Mouse (Mus musculus): ENCODE measurements around the gene Trpm5. TPM values are rescaled to one million over a fixed set of nuclear protein-coding genes. Genes with fewer than 3 reads are reported as not detected.

Trpm5 gene
- polyA plus RNA-seq, 1 experiment from 2014 or later: 2.9 TPM

GRCm38 (mm10) chr7:143072605-143073004 is 21.8 kb downstream of the Trpm5 start:
- Histone ChIP-seq H3K36me3 (ENCODE audit: control insufficient read depth, insufficient read depth, low read length) (peaks cover 2% of the 10 kb centered on the region; the same call in 1 of the 2 replicates), H3K4me3 (ENCODE audit: low read depth, low read length) (no peak overlapping the region), H3K27me3 (ENCODE audit: control insufficient read depth, insufficient read depth, low read length) (no peaks in the 10 kb centered on the region), H3K9me3 (ENCODE audit: control insufficient read depth, low read length) (no peaks in the 10 kb centered on the region), H3K4me1 (ENCODE audit: control insufficient read depth, insufficient read depth, low read length) (peaks cover 17% of the 10 kb centered on the region), H3K4me2 (ENCODE audit: low read depth, severe bottlenecking) (no peak overlapping the region), H3K9ac (ENCODE audit: low read length) (no peak overlapping the region), H3K27ac (replicated peaks; ENCODE audit: low read depth, low read length) (no peak overlapping the region)
- DNase-seq (ENCODE audit: low spot score): no peak
- no peak for ATAC-seq (ENCODE audit: insufficient number of reproducible peaks, low FRiP score, low TSS enrichment, low read depth)
- WGBS: 86% methylated on average over 5 of the region's 5 CpGs

- Histone ChIP-seq H3K9me3 (ENCODE audit: control insufficient read depth, low read length) (no peaks in the 10 kb centered on the region), H3K4me1 (ENCODE audit: control insufficient read depth, insufficient read depth, low read length) (peaks cover 17% of the 10 kb centered on the region), H3K36me3 (ENCODE audit: control insufficient read depth, insufficient read depth, low read length) (peaks cover 16% of the 10 kb centered on the region; the same call in 1 of the 2 replicates), H3K4me3 (ENCODE audit: low read depth, low read length) (peak overlapping the region; percentile 91), H3K27me3 (ENCODE audit: control insufficient read depth, insufficient read depth, low read length) (no peaks in the 10 kb centered on the region), H3K27ac (replicated peaks; ENCODE audit: low read depth, low read length) (no peak overlapping the region), H3K4me2 (ENCODE audit: low read depth, severe bottlenecking) (peak overlapping the region; percentile 99), H3K9ac (ENCODE audit: low read length) (peak overlapping the region; percentile 95)
- DNase-seq (ENCODE audit: low spot score) (no peak), ATAC-seq (ENCODE audit: insufficient number of reproducible peaks, low FRiP score, low TSS enrichment, low read depth) (no peak)
- 96% methylated on average over 10 of the region's 10 CpGs for WGBS
Observed at GRCm38 (mm10) chr7:143070506-143071070, 23.9 kb downstream of the Trpm5 start.

GRCm38 (mm10) chr7:143069751-143070400 is 24.6 kb downstream of the Trpm5 start:
- DNase-seq (ENCODE audit: low spot score): peak; percentile 37
- Histone ChIP-seq H3K4me2 (ENCODE audit: low read depth, severe bottlenecking) (peak overlapping the region; percentile 99), H3K9me3 (ENCODE audit: control insufficient read depth, low read length) (no peaks in the 10 kb centered on the region), H3K27me3 (ENCODE audit: control insufficient read depth, insufficient read depth, low read length) (no peaks in the 10 kb centered on the region), H3K4me3 (ENCODE audit: low read depth, low read length) (peak overlapping the region; percentile 91), H3K27ac (replicated peaks; ENCODE audit: low read depth, low read length) (peak overlapping the region; percentile 65; the same call in 1 of the 2 replicates), H3K36me3 (ENCODE audit: control insufficient read depth, insufficient read depth, low read length) (peaks cover 18% of the 10 kb centered on the region; the same call in 1 of the 2 replicates), H3K4me1 (ENCODE audit: control insufficient read depth, insufficient read depth, low read length) (peaks cover 17% of the 10 kb centered on the region), H3K9ac (ENCODE audit: low read length) (peak overlapping the region; percentile 95)
- no peak for ATAC-seq (ENCODE audit: insufficient number of reproducible peaks, low FRiP score, low TSS enrichment, low read depth)
- 16% methylated on average over 30 of the region's 30 CpGs for WGBS

- Histone ChIP-seq H3K9ac (ENCODE audit: low read length) (peak within 1 kb of the TSS; percentile 95), H3K36me3 (ENCODE audit: control insufficient read depth, insufficient read depth, low read length) (peaks cover 24% of the 10 kb centered on the region), H3K27me3 (ENCODE audit: control insufficient read depth, insufficient read depth, low read length) (no peaks in the 10 kb centered on the region), H3K4me3 (ENCODE audit: low read depth, low read length) (peak within 1 kb of the TSS; percentile 91), H3K4me2 (ENCODE audit: low read depth, severe bottlenecking) (peak within 1 kb of the TSS; percentile 99), H3K9me3 (ENCODE audit: control insufficient read depth, low read length) (no peaks in the 10 kb centered on the region), H3K27ac (replicated peaks; ENCODE audit: low read depth, low read length) (peak within 1 kb of the TSS; percentile 91), H3K4me1 (ENCODE audit: control insufficient read depth, insufficient read depth, low read length) (peaks cover 17% of the 10 kb centered on the region)
- DNase-seq (ENCODE audit: low spot score) (peak; percentile 98), ATAC-seq (ENCODE audit: insufficient number of reproducible peaks, low FRiP score, low TSS enrichment, low read depth) (peak; percentile 98)
- under 1% methylated on average over 51 of the region's 51 CpGs for WGBS
Observed at GRCm38 (mm10) chr7:143068882-143069591, 25.4 kb downstream of the Trpm5 start, which contains the start of gene Tssc4. Tssc4 (plus strand) TSS chr7:143069249.

GRCm38 (mm10) chr7:143068316-143068881 is 26.0 kb downstream of the Trpm5 start:
- Histone ChIP-seq H3K27ac (replicated peaks; ENCODE audit: low read depth, low read length) (peak overlapping the region; percentile 91), H3K36me3 (ENCODE audit: control insufficient read depth, insufficient read depth, low read length) (peaks cover 29% of the 10 kb centered on the region), H3K9me3 (ENCODE audit: control insufficient read depth, low read length) (no peaks in the 10 kb centered on the region), H3K4me3 (ENCODE audit: low read depth, low read length) (peak overlapping the region; percentile 91), H3K27me3 (ENCODE audit: control insufficient read depth, insufficient read depth, low read length) (no peaks in the 10 kb centered on the region), H3K4me2 (ENCODE audit: low read depth, severe bottlenecking) (peak overlapping the region; percentile 61), H3K4me1 (ENCODE audit: control insufficient read depth, insufficient read depth, low read length) (peaks cover 17% of the 10 kb centered on the region), H3K9ac (ENCODE audit: low read length) (peak overlapping the region; percentile 55)
- WGBS: 49% methylated on average over 13 of the region's 13 CpGs
- DNase-seq (ENCODE audit: low spot score) (peak; percentile 51), ATAC-seq (ENCODE audit: insufficient number of reproducible peaks, low FRiP score, low TSS enrichment, low read depth) (no peak; the same call in 1 of the 2 replicates)

- H3K9me3 ChIP-seq (ENCODE audit: control insufficient read depth, low read length): no peaks in the 10 kb centered on the region
- peaks cover 17% of the 10 kb centered on the region for H3K4me1 ChIP-seq (ENCODE audit: control insufficient read depth, insufficient read depth, low read length)
- H3K9ac ChIP-seq (ENCODE audit: low read length): no peak overlapping the region
- no peak overlapping the region for H3K27ac ChIP-seq (replicated peaks; ENCODE audit: low read depth, low read length)
- no peak overlapping the region for H3K4me3 ChIP-seq (ENCODE audit: low read depth, low read length)
- no peak overlapping the region; the same call in 1 of the 2 replicates for H3K4me2 ChIP-seq (ENCODE audit: low read depth, severe bottlenecking)
- 91% methylated on average over 3 of the region's 3 CpGs for WGBS
- no peaks in the 10 kb centered on the region for H3K27me3 ChIP-seq (ENCODE audit: control insufficient read depth, insufficient read depth, low read length)
- ATAC-seq (ENCODE audit: insufficient number of reproducible peaks, low FRiP score, low TSS enrichment, low read depth): no peak
- peaks cover 34% of the 10 kb centered on the region for H3K36me3 ChIP-seq (ENCODE audit: control insufficient read depth, insufficient read depth, low read length)
- DNase-seq (ENCODE audit: low spot score): no peak
Observed at GRCm38 (mm10) chr7:143067897-143068296, 26.5 kb downstream of the Trpm5 start.

- Histone ChIP-seq H3K9ac (ENCODE audit: low read length) (no peak overlapping the region), H3K4me1 (ENCODE audit: control insufficient read depth, insufficient read depth, low read length) (peaks cover 17% of the 10 kb centered on the region), H3K36me3 (ENCODE audit: control insufficient read depth, insufficient read depth, low read length) (peaks cover 34% of the 10 kb centered on the region), H3K4me3 (ENCODE audit: low read depth, low read length) (no peak overlapping the region), H3K9me3 (ENCODE audit: control insufficient read depth, low read length) (no peaks in the 10 kb centered on the region), H3K4me2 (ENCODE audit: low read depth, severe bottlenecking) (no peak overlapping the region), H3K27ac (replicated peaks; ENCODE audit: low read depth, low read length) (no peak overlapping the region), H3K27me3 (ENCODE audit: control insufficient read depth, insufficient read depth, low read length) (no peaks in the 10 kb centered on the region)
- no peak for DNase-seq (ENCODE audit: low spot score)
- 71% methylated on average over 2 of the region's 2 CpGs for WGBS
- no peak for ATAC-seq (ENCODE audit: insufficient number of reproducible peaks, low FRiP score, low TSS enrichment, low read depth)
Observed at GRCm38 (mm10) chr7:143067469-143067868, 27.0 kb downstream of the Trpm5 start.

- WGBS: 93% methylated on average over 2 of the region's 2 CpGs
- Histone ChIP-seq H3K4me3 (ENCODE audit: low read depth, low read length) (no peak overlapping the region), H3K27ac (replicated peaks; ENCODE audit: low read depth, low read length) (no peak overlapping the region), H3K9me3 (ENCODE audit: control insufficient read depth, low read length) (no peaks in the 10 kb centered on the region), H3K36me3 (ENCODE audit: control insufficient read depth, insufficient read depth, low read length) (peaks cover 32% of the 10 kb centered on the region), H3K4me2 (ENCODE audit: low read depth, severe bottlenecking) (no peak overlapping the region), H3K9ac (ENCODE audit: low read length) (no peak overlapping the region), H3K27me3 (ENCODE audit: control insufficient read depth, insufficient read depth, low read length) (no peaks in the 10 kb centered on the region), H3K4me1 (ENCODE audit: control insufficient read depth, insufficient read depth, low read length) (peaks cover 16% of the 10 kb centered on the region)
- ATAC-seq (ENCODE audit: insufficient number of reproducible peaks, low FRiP score, low TSS enrichment, low read depth) (no peak), DNase-seq (ENCODE audit: low spot score) (no peak)
Observed at GRCm38 (mm10) chr7:143065692-143066091, 28.8 kb downstream of the Trpm5 start.

Data from limb, embryonic 11.5 days (tissue).